Mouse (Mus musculus) layer of hippocampus, postnatal 14 days (tissue): ENCODE results near the gene Elp4. TPM values are rescaled to one million over a fixed set of nuclear protein-coding genes. Genes with fewer than 3 reads are reported as not detected.
A peak's percentile ranks its signal among the peaks of the same experiment; 100 is the strongest.

ENCODE experiments used
- DNase-seq, 2 experiments: peaks; one replicate each; pipeline ENCODE4 v3.0.0; 2021 to 2022; ENCODE audit warnings: low spot score in 2 of 2, mixed read lengths in 1 of 2
- long read RNA-seq, 2 experiments: library from polyadenylated mRNA; stranded (forward); transcript quantifications; one replicate each; pipeline ENCODE4 v2.0.0; 2021
- total RNA-seq, 2 experiments: library from RNA; stranded (reverse); gene quantifications; 2 replicates each; pipeline ENCODE4 v1.2.3; 2021

Gene Elp4
- total RNA-seq = 10 to 100 TPM; 19.6 to 20.9 TPM
- long read RNA-seq, experiment 1, transcript Elp4-202 (10 exons, 3,048 nt) = major isoform, 17 of 20 reads
- long read RNA-seq, experiment 1, partial matches to known transcripts = 0 of 20 reads
- long read RNA-seq, experiment 1, other reads (novel, unspliced or antisense) = 3 of 20 reads
- long read RNA-seq, experiment 2, transcript Elp4-202 (10 exons, 3,048 nt) = major isoform, 29 of 32 reads
- long read RNA-seq, experiment 2, partial matches to known transcripts = 0 of 32 reads
- long read RNA-seq, experiment 2, other reads (novel, unspliced or antisense) = 3 of 32 reads

DNA sequence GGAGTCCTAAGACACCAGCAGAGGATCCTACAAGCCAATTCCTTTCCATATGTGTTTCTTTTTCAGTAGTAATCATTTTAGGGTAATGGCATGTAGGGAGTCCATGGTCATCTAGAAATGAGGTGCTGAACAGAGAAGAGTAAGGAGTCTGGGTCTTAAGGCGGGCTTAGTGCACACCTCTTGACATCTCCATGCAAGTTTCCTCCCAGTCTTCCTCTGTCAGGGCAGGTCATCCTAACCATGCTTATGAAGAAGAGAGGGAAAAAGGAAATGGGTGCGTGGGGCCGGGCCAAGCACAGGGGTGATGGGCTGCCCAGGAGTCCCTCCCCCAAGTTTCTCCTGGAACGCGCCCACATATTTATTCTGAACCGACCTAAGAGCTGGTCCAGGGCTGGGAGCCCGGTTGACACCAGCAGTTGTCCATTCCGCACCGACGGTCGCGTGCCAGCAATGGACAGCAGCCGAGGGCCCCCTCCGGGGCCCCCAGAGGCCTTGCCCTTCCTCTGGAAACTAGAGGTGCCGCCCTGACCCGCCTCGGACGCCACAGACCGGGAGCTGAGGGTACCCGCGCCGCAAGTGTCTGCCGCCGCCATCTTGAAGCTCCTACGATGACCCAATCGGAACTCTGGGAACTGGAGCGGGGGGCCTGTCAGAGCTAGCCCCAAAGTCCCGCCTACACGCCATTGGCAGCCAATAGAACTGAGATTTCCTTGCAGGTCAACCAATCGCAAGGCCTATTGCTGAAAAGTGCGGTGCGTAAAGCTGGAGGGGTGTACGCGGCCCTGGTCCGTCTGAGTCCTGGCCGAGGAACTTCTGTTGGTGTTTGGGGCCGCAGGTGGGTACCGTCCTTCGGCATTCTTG lies at the start of gene Elp4, which contains the start of gene Immp1l:
Gene Elp4, minus strand, starts transcription at position 669 of the 861 bp plus-strand sequence.
Gene Immp1l, plus strand, starts transcription at position 743 of the 861 bp plus-strand sequence.
- peak; percentile 97 to 99 for DNase-seq

DNA sequence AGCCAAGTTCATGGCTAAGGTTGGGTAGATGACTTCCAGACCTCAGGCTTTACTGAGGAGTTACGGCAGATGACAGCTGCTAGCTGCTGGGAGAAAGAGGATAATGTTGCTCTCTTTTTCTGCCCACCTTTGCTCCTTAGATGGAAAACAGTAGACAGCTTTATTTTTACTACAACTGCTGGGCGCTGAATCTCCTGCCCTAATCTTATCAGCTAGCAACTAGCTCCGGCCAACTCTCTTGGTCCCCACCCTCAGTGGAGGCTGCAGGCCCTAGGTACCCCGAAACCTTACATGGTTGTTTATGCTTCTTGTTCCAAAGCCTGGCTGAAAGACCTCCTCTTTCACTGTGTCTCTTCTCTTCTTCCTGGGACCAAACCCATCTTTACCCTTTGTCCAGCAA lies 49.5 kb upstream of the Elp4 start:
- DNase-seq = no peak

- no peak for DNase-seq
These were observed 47.1 kb upstream of the Elp4 start for GRCm38 (mm10) chr2:105951350-105951940.

- no peak for DNase-seq
These were observed 45.8 kb upstream of the Elp4 start for GRCm38 (mm10) chr2:105950131-105950530.

- DNase-seq = no peak
These were observed 13.4 kb upstream of the Elp4 start for GRCm38 (mm10) chr2:105917623-105918346.

DNA sequence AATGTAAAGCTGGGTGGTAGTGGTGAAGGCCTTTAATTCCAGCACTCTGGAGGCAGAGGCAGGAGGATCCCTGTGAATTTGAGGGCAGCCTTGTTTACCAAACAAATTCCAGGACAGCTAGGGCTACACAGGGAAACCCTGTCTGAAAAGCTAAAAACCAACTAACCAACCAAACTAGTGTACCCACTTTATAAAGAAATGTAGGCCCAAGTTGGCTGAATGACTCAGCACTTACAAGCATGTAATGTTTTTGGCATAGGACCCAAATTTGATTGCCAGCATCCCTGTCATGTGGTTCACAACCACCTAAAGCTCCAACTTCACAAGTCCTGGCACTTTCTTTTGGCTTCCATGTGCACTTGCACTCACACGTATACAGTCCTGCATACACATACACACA lies 12.3 kb upstream of the Elp4 start:
- DNase-seq = no peak

DNA sequence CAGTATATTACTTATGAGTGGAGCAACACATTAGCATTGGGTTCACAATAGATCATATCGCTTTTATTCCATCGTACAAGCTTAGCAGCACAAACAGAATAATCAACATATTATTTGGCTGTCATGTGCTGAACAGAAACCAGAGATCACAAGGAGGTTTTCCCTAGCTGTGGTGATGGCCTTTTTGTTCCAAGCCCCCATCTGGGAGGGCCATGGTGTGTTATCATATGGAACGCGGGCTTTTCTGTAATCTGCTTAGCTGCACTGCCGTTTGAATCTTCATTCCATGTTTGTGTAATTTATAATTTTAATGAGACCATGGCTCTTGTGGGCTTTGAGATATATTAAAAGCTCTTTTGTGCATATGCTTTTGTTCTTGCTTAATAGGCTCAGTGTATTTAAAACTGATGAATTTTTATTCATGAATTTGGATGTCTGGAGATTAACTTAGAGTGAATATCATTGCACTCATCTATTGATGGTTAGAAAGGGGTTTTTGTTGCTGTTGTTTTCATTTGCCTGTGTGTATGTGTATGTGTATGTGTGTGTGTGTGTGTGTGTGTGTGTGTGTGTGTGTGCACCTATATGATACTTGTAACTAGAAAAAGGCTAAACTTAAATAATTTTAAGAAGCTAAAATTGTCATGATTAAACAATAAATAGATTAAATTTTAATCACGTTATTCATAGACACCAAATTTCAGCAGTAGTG lies 9.4 kb upstream of the Elp4 start:
- DNase-seq = no peak

GRCm38 (mm10) chr2:105910611-105911010 lies 6.2 kb upstream of the Elp4 start:
- DNase-seq = no peak

DNA sequence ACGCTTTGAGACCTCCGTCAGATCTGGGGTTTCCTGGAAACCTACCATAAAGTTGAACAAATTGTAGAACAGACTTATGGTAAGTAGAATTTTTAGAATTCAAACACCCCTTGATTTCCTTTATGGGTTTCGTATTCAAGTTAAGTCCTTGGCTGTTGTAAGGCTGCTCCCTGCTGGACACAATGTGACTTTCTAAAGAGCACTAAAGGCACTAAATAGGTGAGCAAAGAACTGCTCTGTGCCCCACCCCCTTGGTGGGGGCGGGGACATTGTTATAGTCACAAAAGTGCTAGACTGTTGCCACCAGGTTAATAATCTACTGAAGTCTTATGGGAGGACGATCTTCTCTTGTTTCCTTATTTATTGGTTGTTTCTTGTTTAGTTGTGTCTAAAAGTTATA lies 4.0 kb upstream of the Elp4 start:
- no peak for DNase-seq

DNA sequence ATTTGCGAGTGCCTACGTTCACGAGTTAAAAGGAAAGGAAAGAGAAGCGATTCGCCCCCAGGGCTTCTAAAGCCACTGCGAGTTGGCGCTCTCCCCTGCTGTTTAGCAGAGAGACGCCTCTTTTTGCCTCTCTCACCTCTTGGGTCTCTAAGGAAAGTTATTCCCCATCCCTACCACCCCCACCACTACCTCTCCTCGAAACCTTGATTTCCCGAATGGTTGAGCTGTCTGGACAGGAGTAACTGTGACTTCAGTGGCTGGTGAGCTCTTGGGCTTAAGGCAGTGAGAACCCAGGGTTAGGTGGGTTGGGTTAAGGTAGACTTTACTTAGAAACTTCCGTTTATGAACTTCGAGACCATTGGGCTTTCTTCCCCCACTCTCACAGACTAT lies 388 bp upstream of the Elp4 start:
- no peak for DNase-seq

- DNase-seq = no peak
These were observed 13.5 kb downstream of the Elp4 start for GRCm38 (mm10) chr2:105890816-105891215.

GRCm38 (mm10) chr2:105873403-105873802 lies 31.0 kb downstream of the Elp4 start:
- DNase-seq = no peak

- DNase-seq = peak; percentile 14 to 62
These were observed 49.6 kb downstream of the Elp4 start for GRCm38 (mm10) chr2:105854740-105855139.

GRCm38 (mm10) chr2:105852971-105853370 lies 51.4 kb downstream of the Elp4 start:
- no peak for DNase-seq

- DNase-seq = no peak
These were observed 52.6 kb downstream of the Elp4 start for GRCm38 (mm10) chr2:105851714-105852293.

GRCm38 (mm10) chr2:105843151-105843550 lies 61.2 kb downstream of the Elp4 start:
- DNase-seq = no peak

GRCm38 (mm10) chr2:105817965-105818364 lies 86.4 kb downstream of the Elp4 start:
- DNase-seq = no peak

DNA sequence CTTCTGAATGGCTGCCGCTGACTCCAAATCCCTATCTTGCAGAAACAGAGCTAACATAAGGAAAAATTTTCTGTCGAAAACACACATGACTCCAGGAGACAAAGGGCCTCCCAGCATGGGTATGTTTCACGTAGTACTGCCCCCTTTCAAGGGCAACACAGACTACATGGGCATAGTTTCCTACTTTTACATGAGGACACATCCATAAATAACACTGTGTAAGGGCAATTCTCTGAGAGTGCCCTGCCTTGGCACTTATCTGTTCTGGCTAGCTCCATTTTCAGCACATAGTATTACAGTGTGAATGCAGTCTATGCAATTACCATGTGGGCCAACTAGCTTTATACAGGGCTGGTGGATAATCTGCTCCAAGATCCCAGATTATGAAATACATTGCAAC lies 89.2 kb downstream of the Elp4 start:
- no peak for DNase-seq

DNA sequence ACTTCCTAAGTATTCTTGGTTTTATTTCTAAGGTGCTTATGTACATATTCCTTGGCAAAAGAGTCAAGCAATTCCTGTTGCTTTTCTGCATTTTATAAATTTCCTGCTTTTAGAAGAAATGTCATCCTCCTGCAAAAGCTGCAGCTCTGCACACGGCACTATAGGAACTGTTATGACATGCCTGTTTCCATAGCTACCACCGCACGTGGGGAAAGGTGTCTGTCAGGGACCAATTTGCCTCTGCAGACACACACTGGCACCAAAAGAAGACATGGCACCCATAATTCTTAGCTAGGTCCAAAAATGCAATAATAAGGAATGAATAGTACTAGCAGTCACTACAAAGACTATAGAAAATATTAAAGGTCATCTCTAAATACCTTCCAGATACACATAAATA lies 91.3 kb downstream of the Elp4 start:
- DNase-seq = no peak

DNA sequence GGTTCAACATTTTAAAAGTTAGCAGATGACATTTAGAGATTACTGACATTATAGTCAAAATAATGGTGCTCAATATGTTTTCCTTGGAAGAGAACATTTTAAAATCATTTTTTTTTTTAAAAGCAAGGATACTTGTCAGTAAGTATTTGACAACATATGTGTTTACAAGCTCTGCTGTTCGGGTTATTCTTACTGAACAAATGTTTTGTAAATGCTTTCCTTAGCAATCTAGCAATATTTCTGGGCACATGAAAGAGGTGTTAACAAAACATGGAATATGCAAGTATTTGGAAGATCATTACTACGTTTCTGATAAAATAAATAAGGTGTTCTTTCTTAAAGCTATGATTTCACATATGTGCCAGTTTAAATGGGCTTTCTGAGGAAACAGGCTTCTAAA lies 94.1 kb downstream of the Elp4 start:
- no peak for DNase-seq
